Mouse (Mus musculus) erythroblast, embryonic 14.5 days (primary cell): Measurements from ENCODE around the gene Polr2h.

ENCODE experiments used
- GATA1 ChIP-seq: IDR thresholded peaks from 2 replicates; pipeline ENCODE4 v1.6.1; 2012; ENCODE audit warnings: low read length, inconsistent platforms, mixed read lengths
- TAL1 ChIP-seq: IDR thresholded peaks from 3 replicates; pipeline ENCODE4 v1.6.1; 2012; ENCODE audit warnings: low read length, inconsistent platforms, mixed read lengths

DNA sequence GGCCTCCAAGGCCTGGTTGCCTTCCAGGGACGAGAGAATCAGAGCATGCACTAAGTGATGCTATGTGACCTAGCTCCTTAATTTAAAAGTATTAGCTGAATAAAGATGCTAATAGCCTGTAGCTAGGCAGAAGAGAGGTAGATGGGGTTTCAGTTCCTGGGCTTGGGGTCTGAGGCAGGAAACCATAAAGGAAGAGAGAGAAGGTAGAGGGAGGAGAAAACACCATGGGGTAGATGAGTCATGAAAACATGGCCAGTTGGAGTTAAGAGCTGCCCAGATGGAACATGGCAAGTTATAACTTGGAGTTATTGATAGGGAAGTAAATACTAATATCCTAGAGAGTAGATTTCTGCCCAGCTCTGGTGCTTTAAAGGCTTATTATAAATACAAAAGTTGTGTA, 39.9 kb downstream of the Polr2h start:
- no peak for TF ChIP-seq GATA1
- no peak for TF ChIP-seq TAL1
